Mouse (Mus musculus) forebrain, embryonic 15.5 days (tissue): ENCODE measurements around the gene Sv2b. TPM values are rescaled to one million over a fixed set of nuclear protein-coding genes. Genes with fewer than 3 reads are reported as not detected.
A peak's percentile ranks its signal among the peaks of the same experiment; 100 is the strongest.

Experiments used
- ATAC-seq: fragments of 200-750 bp; cut with Nextera tagmentation; replicated peaks from 2 replicates; pipeline ENCODE4 v1.8.0; 2017; ENCODE audit warnings: mild to moderate bottlenecking, moderate TSS enrichment, moderate library complexity
- H3K27ac ChIP-seq: fragments of 300-500 bp; sonication (generic); replicated peaks from 2 replicates; pipeline ENCODE4 v1.5.1; 2015; ENCODE audit warnings: mild to moderate bottlenecking, inconsistent platforms
- H3K27me3 ChIP-seq: fragments of 300-500 bp; sonication (generic); 2 replicates; pipeline ENCODE4 v1.6.1; 2015; ENCODE audit warnings: inconsistent platforms
- H3K36me3 ChIP-seq: fragments of 300-500 bp; sonication (generic); 2 replicates; pipeline ENCODE4 v1.6.1; 2015; ENCODE audit warnings: mild to moderate bottlenecking, inconsistent platforms
- H3K4me1 ChIP-seq: fragments of 300-500 bp; sonication (generic); 2 replicates; pipeline ENCODE4 v1.6.1; 2015; ENCODE audit warnings: inconsistent platforms
- H3K4me2 ChIP-seq: fragments of 300-500 bp; sonication (generic); replicated peaks from 2 replicates; pipeline ENCODE4 v1.6.1; 2015; ENCODE audit warnings: mild to moderate bottlenecking, inconsistent platforms
- H3K4me3 ChIP-seq: fragments of 300-500 bp; sonication (generic); 2 replicates; pipeline ENCODE4 v1.5.1; 2015; ENCODE audit warnings: mild to moderate bottlenecking, inconsistent platforms
- H3K9ac ChIP-seq: fragments of 300-500 bp; sonication (generic); replicated peaks from 2 replicates; pipeline ENCODE4 v1.6.1; 2015; ENCODE audit warnings: mild to moderate bottlenecking, inconsistent platforms
- H3K9me3 ChIP-seq: fragments of 300-500 bp; sonication (generic); 2 replicates; pipeline ENCODE4 v1.6.1; 2016; ENCODE audit warnings: inconsistent platforms
- WGBS: fragments of 180-500 bp; shearing (Covaris S2); methylation state at CpG from one replicate; pipeline ENCODE4 v1.1.7; 2015; ENCODE audit warnings: mixed read lengths; 5-methylcytosine and 5-hydroxymethylcytosine counted together
- polyA plus RNA-seq: library from polyadenylated mRNA; unstranded; fragments of >200 nt; fragmentation: Nextera tagmentation; extraction: Ambion mirVana; gene quantifications from 2 replicates; pipeline ENCODE4 v1.2.1, GENCODE M21; 2015

The Sv2b gene
- polyA plus RNA-seq, 1 experiment from 2014 or later = 10.0 TPM

DNA sequence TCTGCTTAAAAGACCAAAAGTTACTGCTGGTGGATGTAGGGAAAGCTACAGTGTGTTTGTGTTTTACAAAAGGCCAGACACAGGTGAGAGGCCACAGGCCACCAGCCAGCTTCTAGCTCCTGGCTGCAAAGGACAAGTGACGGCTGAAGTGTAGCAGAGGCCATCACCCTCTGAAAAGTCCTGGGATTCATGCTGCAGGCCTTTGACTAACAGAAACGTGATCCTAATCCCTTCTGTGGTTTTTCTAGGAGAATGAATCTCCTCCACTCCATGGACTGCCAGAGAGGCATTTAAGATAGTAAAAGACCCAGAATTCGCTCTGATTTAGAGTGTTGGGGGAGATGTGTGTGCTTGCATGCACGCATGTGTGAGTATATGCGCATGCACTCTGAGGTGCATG lies 5.8 kb upstream of the Sv2b start:
- Histone ChIP-seq H3K4me1 (no peaks in the 10 kb centered on the region), H3K36me3 (no peaks in the 10 kb centered on the region), H3K9me3 (no peaks in the 10 kb centered on the region), H3K9ac (no peak overlapping the region), H3K27me3 (no peaks in the 10 kb centered on the region), H3K4me2 (no peak overlapping the region), H3K27ac (no peak overlapping the region), H3K4me3 (no peak overlapping the region)
- WGBS = 59% methylated on average over 5 of the region's 5 CpGs
- no peak for ATAC-seq

- H3K4me2 ChIP-seq = no peak overlapping the region
- H3K27me3 ChIP-seq = peaks cover 8% of the 10 kb centered on the region; the same call in 1 of the 2 replicates
- H3K9ac ChIP-seq = no peak overlapping the region
- H3K4me1 ChIP-seq = peaks cover 16% of the 10 kb centered on the region
- 70% methylated on average over 8 of the region's 8 CpGs for WGBS
- no peaks in the 10 kb centered on the region for H3K9me3 ChIP-seq
- no peaks in the 10 kb centered on the region for H3K36me3 ChIP-seq
- H3K4me3 ChIP-seq = no peak overlapping the region
- H3K27ac ChIP-seq = no peak overlapping the region
- no peak for ATAC-seq
These were observed 508 bp upstream of the Sv2b start for GRCm38 (mm10) chr7:75309570-75309969.

GRCm38 (mm10) chr7:75308140-75308456 lies 964 bp downstream of the Sv2b start:
- Histone ChIP-seq H3K4me2 (peak overlapping the region; percentile 100), H3K9me3 (no peaks in the 10 kb centered on the region), H3K9ac (peak overlapping the region; percentile 58), H3K4me3 (peak overlapping the region; percentile 51), H3K4me1 (peaks cover 16% of the 10 kb centered on the region), H3K36me3 (no peaks in the 10 kb centered on the region), H3K27ac (no peak overlapping the region), H3K27me3 (peaks cover 8% of the 10 kb centered on the region; the same call in 1 of the 2 replicates)
- 3% methylated on average over 8 of the region's 8 CpGs for WGBS
- no peak for ATAC-seq

GRCm38 (mm10) chr7:75307570-75308087 lies 1.4 kb downstream of the Sv2b start:
- H3K9me3 ChIP-seq = no peaks in the 10 kb centered on the region
- no peaks in the 10 kb centered on the region for H3K36me3 ChIP-seq
- no peak for ATAC-seq
- H3K4me1 ChIP-seq = peaks cover 16% of the 10 kb centered on the region
- H3K27me3 ChIP-seq = peaks cover 8% of the 10 kb centered on the region; the same call in 1 of the 2 replicates
- no peak overlapping the region for H3K27ac ChIP-seq
- WGBS = 44% methylated on average over 8 of the region's 8 CpGs
- peak overlapping the region; percentile 100 for H3K4me2 ChIP-seq
- H3K4me3 ChIP-seq = peak overlapping the region; percentile 51
- H3K9ac ChIP-seq = peak overlapping the region; percentile 58

GRCm38 (mm10) chr7:75305901-75306465 lies 3.1 kb downstream of the Sv2b start:
- WGBS = 80% methylated on average over 9 of the region's 9 CpGs
- ATAC-seq = no peak
- H3K27ac ChIP-seq = no peak overlapping the region
- H3K9me3 ChIP-seq = no peaks in the 10 kb centered on the region
- H3K36me3 ChIP-seq = no peaks in the 10 kb centered on the region
- H3K4me3 ChIP-seq = no peak overlapping the region
- H3K27me3 ChIP-seq = peaks cover 8% of the 10 kb centered on the region; the same call in 1 of the 2 replicates
- H3K9ac ChIP-seq = no peak overlapping the region
- no peak overlapping the region for H3K4me2 ChIP-seq
- H3K4me1 ChIP-seq = peaks cover 16% of the 10 kb centered on the region

GRCm38 (mm10) chr7:75302523-75303215 lies 6.4 kb downstream of the Sv2b start:
- Histone ChIP-seq H3K4me3 (no peak overlapping the region), H3K4me2 (no peak overlapping the region), H3K36me3 (no peaks in the 10 kb centered on the region), H3K27me3 (peaks cover 8% of the 10 kb centered on the region; the same call in 1 of the 2 replicates), H3K4me1 (no peaks in the 10 kb centered on the region), H3K9ac (no peak overlapping the region), H3K27ac (no peak overlapping the region), H3K9me3 (no peaks in the 10 kb centered on the region)
- no peak for ATAC-seq
- 82% methylated on average over 6 of the region's 6 CpGs for WGBS

- ATAC-seq = no peak
- peaks cover 12% of the 10 kb centered on the region for H3K4me1 ChIP-seq
- H3K4me3 ChIP-seq = no peak overlapping the region
- WGBS = 89% methylated on average over 4 of the region's 4 CpGs
- H3K4me2 ChIP-seq = no peak overlapping the region
- no peak overlapping the region for H3K27ac ChIP-seq
- H3K27me3 ChIP-seq = no peaks in the 10 kb centered on the region
- H3K9me3 ChIP-seq = no peaks in the 10 kb centered on the region
- H3K36me3 ChIP-seq = no peaks in the 10 kb centered on the region
- no peak overlapping the region for H3K9ac ChIP-seq
These were observed 9.8 kb downstream of the Sv2b start for GRCm38 (mm10) chr7:75299245-75299644.

GRCm38 (mm10) chr7:75296688-75297119 lies 12.4 kb downstream of the Sv2b start:
- Histone ChIP-seq H3K4me2 (no peak overlapping the region), H3K9ac (no peak overlapping the region), H3K9me3 (no peaks in the 10 kb centered on the region), H3K4me1 (peaks cover 14% of the 10 kb centered on the region), H3K27ac (no peak overlapping the region), H3K36me3 (no peaks in the 10 kb centered on the region), H3K27me3 (no peaks in the 10 kb centered on the region), H3K4me3 (no peak overlapping the region)
- no peak for ATAC-seq
- 9% methylated on average over 6 of the region's 6 CpGs for WGBS

DNA sequence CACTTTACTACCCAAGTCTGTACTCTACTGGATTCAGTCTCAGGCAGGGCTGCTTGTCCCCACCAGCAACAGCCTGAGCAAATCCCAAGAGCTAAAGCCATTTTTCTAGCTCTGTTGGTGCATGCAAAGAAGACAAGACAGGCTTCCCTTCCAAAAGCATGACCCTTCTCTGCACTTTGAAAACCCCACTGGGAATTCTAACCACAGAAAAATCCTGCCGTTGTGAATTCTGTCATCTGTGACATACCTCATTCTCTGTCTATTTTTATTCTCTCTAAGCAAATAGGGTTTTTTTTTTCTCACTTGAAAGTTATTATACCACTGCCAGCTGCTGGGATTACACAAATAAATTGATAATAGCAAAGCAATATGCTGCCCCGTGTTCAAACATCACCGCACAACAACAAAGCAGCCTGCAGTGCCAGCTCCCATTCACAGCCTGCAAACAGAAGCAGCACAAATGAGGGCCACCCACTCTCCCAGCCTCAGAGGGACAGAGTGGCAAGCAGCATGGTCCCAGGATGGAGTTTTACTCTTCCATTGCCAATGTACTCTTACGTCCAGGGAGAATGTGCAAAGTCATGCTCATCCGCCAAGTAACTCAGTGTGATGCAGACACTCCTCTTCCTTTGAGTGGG lies 13.7 kb downstream of the Sv2b start:
- Histone ChIP-seq H3K36me3 (no peaks in the 10 kb centered on the region), H3K4me3 (no peak overlapping the region), H3K27ac (peak overlapping the region; percentile 36), H3K4me2 (no peak overlapping the region), H3K27me3 (no peaks in the 10 kb centered on the region), H3K4me1 (peaks cover 14% of the 10 kb centered on the region), H3K9me3 (no peaks in the 10 kb centered on the region), H3K9ac (no peak overlapping the region)
- 11% methylated on average over 5 of the region's 5 CpGs for WGBS
- peak; percentile 87 for ATAC-seq

GRCm38 (mm10) chr7:75292246-75292645 lies 16.8 kb downstream of the Sv2b start:
- no peak overlapping the region for H3K4me3 ChIP-seq
- no peak overlapping the region for H3K4me2 ChIP-seq
- no peak for ATAC-seq
- WGBS = 14% methylated on average over 3 of the region's 3 CpGs
- no peak overlapping the region for H3K9ac ChIP-seq
- no peaks in the 10 kb centered on the region for H3K36me3 ChIP-seq
- no peaks in the 10 kb centered on the region for H3K9me3 ChIP-seq
- H3K4me1 ChIP-seq = peaks cover 14% of the 10 kb centered on the region
- H3K27ac ChIP-seq = peak overlapping the region; percentile 37; the same call in 1 of the 2 replicates
- no peaks in the 10 kb centered on the region for H3K27me3 ChIP-seq

DNA sequence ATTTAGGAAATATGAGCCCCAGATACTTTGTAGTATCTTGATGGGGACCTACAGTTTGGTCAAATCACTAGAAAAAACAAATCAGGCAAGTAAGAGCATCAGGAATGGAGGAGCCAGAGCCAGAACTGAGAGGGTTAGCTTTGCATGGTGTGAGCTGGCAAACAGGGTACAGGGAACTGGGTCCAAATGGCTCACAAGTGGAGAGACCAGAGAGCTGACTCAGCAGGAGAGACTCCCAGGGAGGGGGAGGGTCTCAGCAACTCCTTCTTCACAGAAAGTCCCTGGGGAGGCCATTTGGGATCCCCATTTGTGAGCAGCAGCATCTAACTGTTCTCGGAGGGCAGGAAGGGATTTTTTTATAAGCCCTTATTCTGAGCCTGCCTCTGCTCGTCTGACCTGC lies 18.5 kb downstream of the Sv2b start:
- no peak overlapping the region for H3K4me2 ChIP-seq
- H3K9me3 ChIP-seq = no peaks in the 10 kb centered on the region
- H3K9ac ChIP-seq = no peak overlapping the region
- H3K36me3 ChIP-seq = no peaks in the 10 kb centered on the region
- no peaks in the 10 kb centered on the region for H3K27me3 ChIP-seq
- H3K4me1 ChIP-seq = peaks cover 13% of the 10 kb centered on the region
- H3K27ac ChIP-seq = no peak overlapping the region
- 63% methylated on average over 2 of the region's 2 CpGs for WGBS
- no peak overlapping the region for H3K4me3 ChIP-seq
- no peak for ATAC-seq

- Histone ChIP-seq H3K27me3 (no peaks in the 10 kb centered on the region), H3K4me3 (no peak overlapping the region), H3K36me3 (no peaks in the 10 kb centered on the region), H3K4me1 (0 out of 2 replicates have a peak, but pooled peaks cover under 1% of the 10 kb centered on the region), H3K4me2 (no peak overlapping the region), H3K9me3 (no peaks in the 10 kb centered on the region), H3K27ac (no peak overlapping the region), H3K9ac (no peak overlapping the region)
- ATAC-seq = no peak
- WGBS = 68% methylated on average over 6 of the region's 6 CpGs
These were observed 21.8 kb downstream of the Sv2b start for GRCm38 (mm10) chr7:75287237-75287636.
